Mouse (Mus musculus) thymus, adult 2 months (tissue): ENCODE measurements around the gene Fam122a. TPM values are rescaled to one million over a fixed set of nuclear protein-coding genes. Genes with fewer than 3 reads are reported as not detected.

Experiments
- DNase-seq: peaks from one replicate; pipeline ENCODE4 v3.0.0; 2021
- H3K27ac ChIP-seq: fragments of 200-500 bp; 2 replicates; pipeline ENCODE4 v1.5.1; 2012; ENCODE audit warnings: low read length, control low read depth; ENCODE audit not compliant: control insufficient read depth, insufficient read depth
- H3K27me3 ChIP-seq: fragments of 200-500 bp; 2 replicates; pipeline ENCODE4 v1.6.1; 2012; ENCODE audit warnings: mild to moderate bottlenecking, low read length, moderate library complexity, mixed read lengths; ENCODE audit not compliant: control insufficient read depth, insufficient read depth
- H3K36me3 ChIP-seq: fragments of 200-500 bp; 2 replicates; pipeline ENCODE4 v1.6.1; 2012; ENCODE audit warnings: mild to moderate bottlenecking, low read length, moderate library complexity; ENCODE audit not compliant: control insufficient read depth, insufficient read depth
- H3K4me1 ChIP-seq: fragments of 200-500 bp; replicated peaks from 2 replicates; pipeline ENCODE4 v1.6.1; 2012; ENCODE audit warnings: low read length; ENCODE audit not compliant: control insufficient read depth, insufficient read depth
- H3K4me3 ChIP-seq: fragments of 200-500 bp; 2 replicates; pipeline ENCODE4 v1.5.1; 2012; ENCODE audit warnings: mild to moderate bottlenecking, low read length, control low read depth, moderate library complexity; ENCODE audit not compliant: control insufficient read depth, insufficient read depth
- CTCF ChIP-seq: fragments of 200-500 bp; IDR thresholded peaks from 2 replicates; pipeline ENCODE4 v1.5.1; 2012; ENCODE audit warnings: mild to moderate bottlenecking, control low read depth, low read length, moderate library complexity, borderline replicate concordance; ENCODE audit not compliant: control insufficient read depth, poor library complexity, insufficient read depth; ENCODE audit errors: extremely low read depth
- POLR2A ChIP-seq: fragments of 200-500 bp; IDR thresholded peaks from 2 replicates; pipeline ENCODE4 v1.6.1; 2012; ENCODE audit warnings: mild to moderate bottlenecking, low read length, control low read depth, moderate library complexity; ENCODE audit not compliant: control insufficient read depth, poor library complexity, insufficient read depth; ENCODE audit errors: extremely low read depth
- WGBS: fragments of 180-500 bp; shearing (Covaris S2); methylation state at CpG from one replicate; pipeline ENCODE4 v1.1.7; 2018; 5-methylcytosine and 5-hydroxymethylcytosine counted together
- polyA plus RNA-seq: library from polyadenylated mRNA; depleted of rRNA; stranded (reverse); fragments of >200 nt; gene quantifications from 2 replicates; pipeline ENCODE4 v1.2.3, GENCODE M21; 2012

Gene Fam122a
- polyA plus RNA-seq, 1 experiment, result 34.3 TPM

GRCm38 (mm10) chr19:24508087-24508767 lies 31.1 kb upstream of the Fam122a start:
- H3K27me3 ChIP-seq, result no peaks in the 10 kb centered on the region
- H3K4me3 ChIP-seq, result no peak overlapping the region
- 92% methylated on average over 13 of the region's 13 CpGs for WGBS
- no peak overlapping the region for H3K27ac ChIP-seq
- no peak for TF ChIP-seq POLR2A
- no peak for TF ChIP-seq CTCF
- no peaks in the 10 kb centered on the region for H3K36me3 ChIP-seq
- no peak for DNase-seq
- H3K4me1 ChIP-seq, result no peaks in the 10 kb centered on the region

- Histone ChIP-seq H3K4me3 (no peak overlapping the region), H3K27ac (peak overlapping the region; percentile 68), H3K4me1 (peaks cover 19% of the 10 kb centered on the region), H3K36me3 (no peaks in the 10 kb centered on the region), H3K27me3 (no peaks in the 10 kb centered on the region)
- peak; percentile 21 for DNase-seq
- 77% methylated on average over 10 of the region's 10 CpGs for WGBS
- TF ChIP-seq POLR2A (no peak), CTCF (no peak)
These were observed 25.7 kb upstream of the Fam122a start for GRCm38 (mm10) chr19:24502736-24503421.

- H3K27me3 ChIP-seq, result no peaks in the 10 kb centered on the region
- DNase-seq, result no peak
- no peaks in the 10 kb centered on the region for H3K36me3 ChIP-seq
- H3K27ac ChIP-seq, result no peak overlapping the region
- peaks cover 19% of the 10 kb centered on the region for H3K4me1 ChIP-seq
- TF ChIP-seq CTCF (no peak), POLR2A (no peak)
- no peak overlapping the region for H3K4me3 ChIP-seq
These were observed 24.4 kb upstream of the Fam122a start for GRCm38 (mm10) chr19:24501525-24501924.

GRCm38 (mm10) chr19:24500431-24500830 lies 23.3 kb upstream of the Fam122a start:
- Histone ChIP-seq H3K4me3 (no peak overlapping the region), H3K4me1 (peaks cover 19% of the 10 kb centered on the region), H3K27me3 (no peaks in the 10 kb centered on the region), H3K36me3 (no peaks in the 10 kb centered on the region), H3K27ac (peak overlapping the region; percentile 63)
- TF ChIP-seq CTCF (no peak), POLR2A (no peak)
- 28% methylated on average over 5 of the region's 5 CpGs for WGBS
- DNase-seq, result no peak

- no peak for DNase-seq
- Histone ChIP-seq H3K4me3 (no peak overlapping the region), H3K27ac (peak overlapping the region; percentile 54), H3K4me1 (peaks cover 19% of the 10 kb centered on the region), H3K36me3 (no peaks in the 10 kb centered on the region), H3K27me3 (no peaks in the 10 kb centered on the region)
- TF ChIP-seq CTCF (no peak), POLR2A (no peak)
- WGBS, result 73% methylated on average over 3 of the region's 3 CpGs
These were observed 22.1 kb upstream of the Fam122a start for GRCm38 (mm10) chr19:24499291-24499690.

GRCm38 (mm10) chr19:24493887-24494286 lies 16.7 kb upstream of the Fam122a start:
- WGBS, result 76% methylated on average over 4 of the region's 4 CpGs
- DNase-seq, result no peak
- Histone ChIP-seq H3K4me1 (no peaks in the 10 kb centered on the region), H3K4me3 (no peak overlapping the region), H3K27me3 (no peaks in the 10 kb centered on the region), H3K36me3 (no peaks in the 10 kb centered on the region), H3K27ac (no peak overlapping the region)
- TF ChIP-seq POLR2A, result no peak
- no peak for TF ChIP-seq CTCF

- DNase-seq, result no peak
- H3K36me3 ChIP-seq, result no peaks in the 10 kb centered on the region
- no peaks in the 10 kb centered on the region for H3K27me3 ChIP-seq
- no peak overlapping the region for H3K27ac ChIP-seq
- H3K4me1 ChIP-seq, result no peaks in the 10 kb centered on the region
- TF ChIP-seq POLR2A (no peak), CTCF (no peak)
- H3K4me3 ChIP-seq, result no peak overlapping the region
- 94% methylated on average over 3 of the region's 3 CpGs for WGBS
These were observed 14.7 kb upstream of the Fam122a start for GRCm38 (mm10) chr19:24491824-24492223.
